Mouse (Mus musculus) c-Kit-positive CD71-positive TER-119-positive erythroid progenitor cells, embryonic 14.5 days (primary cell): ENCODE results near the gene Svip.

Experiments used
- DNase-seq: peaks from one replicate; pipeline ENCODE4 v3.0.0-alpha.2; 2013; ENCODE audit warnings: low spot score

Gene Svip

DNA sequence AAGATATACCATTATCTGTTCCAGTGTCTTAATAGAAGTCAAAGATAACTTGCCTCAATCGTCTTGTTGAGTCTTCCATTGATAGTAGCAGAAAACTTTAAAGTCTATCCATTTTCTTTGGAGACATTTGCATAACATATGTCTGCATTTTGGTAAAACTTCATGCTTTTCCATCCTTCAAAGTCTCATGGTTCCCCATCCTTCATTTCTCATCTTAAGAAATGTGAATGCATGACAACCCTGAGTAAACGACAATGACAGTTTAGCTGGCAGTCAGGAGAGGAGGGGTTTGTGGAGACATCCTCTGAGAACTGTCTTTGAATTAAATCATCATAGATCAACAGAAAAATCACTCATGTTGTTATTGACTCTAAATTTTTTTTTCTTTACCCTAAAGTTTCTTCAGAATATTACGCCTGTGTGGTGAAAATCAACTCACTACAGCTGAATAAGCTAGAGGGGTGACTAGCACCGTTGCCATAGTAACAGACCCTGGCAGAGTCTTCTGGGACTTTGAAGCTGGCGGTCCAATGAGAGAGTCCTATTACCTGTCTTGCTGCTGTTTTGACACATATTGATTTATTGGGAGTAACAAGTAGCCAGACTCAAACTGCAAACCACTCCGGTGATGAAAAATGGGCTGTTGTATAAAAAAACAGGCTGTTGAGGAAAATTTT, 45.0 kb downstream of the Svip start:
- DNase-seq: no peak

DNA sequence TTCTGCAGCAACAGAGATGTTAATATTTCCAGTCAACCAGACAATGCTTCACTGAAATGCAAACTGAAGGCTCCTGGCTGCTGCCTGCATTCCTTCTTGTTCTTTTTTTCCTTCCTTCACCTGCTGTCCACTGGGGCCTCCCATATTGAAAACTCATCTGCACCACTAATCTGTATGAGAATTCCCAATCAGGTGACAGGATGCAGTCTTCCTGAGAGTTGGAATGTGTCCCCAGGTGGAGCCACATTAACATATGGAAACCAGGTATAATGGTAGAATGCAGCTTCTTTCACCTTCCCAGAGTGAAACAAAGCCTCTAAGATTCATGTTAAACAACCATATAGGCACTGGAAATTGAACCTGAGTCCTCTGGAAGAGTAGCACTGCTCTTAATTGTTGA, 48.1 kb downstream of the Svip start:
- DNase-seq: no peak

- DNase-seq: no peak
Observed at GRCm38 (mm10) chr7:51955424-51956041, 50.3 kb downstream of the Svip start.
